Mouse (Mus musculus): Measurements from ENCODE around the gene Polr3gl.

Gene Polr3gl

DNA sequence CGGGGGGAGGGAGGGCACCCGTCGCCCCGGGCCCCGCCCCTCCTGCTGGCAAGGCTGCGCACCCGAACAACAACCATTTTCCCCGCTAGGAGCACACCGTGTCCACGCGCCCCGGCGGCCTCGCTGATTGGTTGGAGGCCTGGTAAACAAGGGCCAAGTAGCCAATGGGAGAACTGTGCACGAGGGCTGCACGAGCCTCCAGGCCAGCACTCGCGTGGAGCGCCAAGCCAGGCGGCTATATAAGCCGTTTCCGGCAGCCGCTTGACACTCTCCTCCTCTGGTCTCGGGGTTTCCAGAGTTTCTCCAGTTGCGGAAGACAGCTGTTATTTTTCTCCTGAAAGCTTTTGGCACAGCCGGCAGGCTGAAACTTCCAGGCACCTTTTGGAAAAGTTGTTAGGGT, 36.3 kb downstream of the Polr3gl start, which contains the start of gene Txnip:
Gene Txnip, plus strand, starts transcription at position 264 of the 400 bp plus-strand sequence.
- DNase-seq (ENCODE audit: low spot score) = peak; percentile 89

DNA sequence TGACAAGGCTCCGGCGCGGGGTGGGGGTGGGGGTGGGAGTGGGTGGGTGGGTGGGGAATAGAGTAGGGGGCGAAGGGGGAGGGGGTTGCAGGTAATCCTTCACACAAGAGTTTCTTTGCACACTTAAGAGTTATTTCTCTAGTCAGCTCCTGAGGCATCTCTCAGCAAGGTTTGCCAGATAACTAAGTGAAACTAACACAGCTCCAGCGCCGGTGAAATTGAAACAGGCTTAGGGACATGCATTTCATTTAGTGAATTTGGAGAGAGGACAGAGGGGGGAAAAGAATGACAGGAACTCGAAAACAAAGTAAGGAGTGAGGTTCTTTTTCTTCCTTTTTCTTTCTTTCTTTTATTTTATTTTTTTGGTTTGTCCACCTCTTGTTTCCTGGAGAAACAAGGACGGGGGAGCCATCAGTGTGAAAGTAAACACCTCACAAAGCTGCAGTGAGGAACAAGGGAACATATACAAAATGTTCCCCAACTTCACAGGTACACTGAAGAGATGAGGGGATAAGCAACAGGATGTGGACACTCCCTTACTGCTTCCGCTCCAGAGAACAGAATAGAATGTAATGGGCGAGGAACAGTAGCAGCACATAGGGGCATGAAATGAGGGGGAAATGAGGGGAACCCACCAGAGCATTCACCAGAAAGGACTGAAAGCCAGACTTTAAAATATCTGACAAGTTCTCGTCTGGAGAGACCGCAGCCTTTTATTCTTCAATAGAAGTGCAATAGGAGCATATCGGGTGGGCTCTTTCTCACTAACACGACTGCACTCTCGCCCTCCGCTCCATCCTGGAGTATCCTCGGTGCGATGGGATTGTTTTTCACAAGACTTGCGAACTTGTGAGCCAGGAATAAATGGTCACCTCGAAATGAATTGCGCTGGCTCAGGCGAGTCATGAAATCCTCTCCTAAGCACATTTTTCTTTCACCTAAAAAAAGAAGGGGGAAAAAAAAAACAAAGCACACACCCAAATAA, 37.0 kb downstream of the Polr3gl start:
- no peak for DNase-seq (ENCODE audit: low spot score)

DNA sequence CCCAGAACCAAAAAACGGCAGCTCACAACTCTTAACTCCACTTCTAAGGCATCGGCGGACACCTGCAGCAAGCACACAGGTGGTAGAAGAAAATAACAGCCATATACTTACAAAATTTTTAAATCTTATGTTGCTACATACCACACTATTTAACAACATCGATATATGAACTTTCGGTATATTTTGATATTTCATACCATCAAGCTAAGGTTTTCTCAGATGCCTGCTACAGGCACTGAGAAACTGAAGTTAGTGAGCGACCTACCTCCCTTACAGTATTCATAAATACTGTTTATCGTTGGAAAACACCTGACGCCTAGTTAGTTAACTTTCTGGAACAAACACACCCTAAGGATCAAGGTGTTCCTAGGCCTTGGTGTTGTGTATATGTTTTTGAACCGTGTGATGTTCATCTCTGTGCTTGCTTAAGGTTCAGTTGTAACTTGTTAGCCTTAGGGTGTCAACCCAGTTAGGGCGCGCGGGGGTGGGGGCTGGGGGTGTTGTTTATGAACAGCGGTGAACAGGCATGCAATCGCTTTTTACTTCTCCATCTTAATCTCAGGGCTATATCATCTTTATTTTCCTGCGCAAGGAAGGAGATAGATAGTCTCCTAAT, 37.9 kb downstream of the Polr3gl start:
- no peak for DNase-seq (ENCODE audit: low spot score)

DNA sequence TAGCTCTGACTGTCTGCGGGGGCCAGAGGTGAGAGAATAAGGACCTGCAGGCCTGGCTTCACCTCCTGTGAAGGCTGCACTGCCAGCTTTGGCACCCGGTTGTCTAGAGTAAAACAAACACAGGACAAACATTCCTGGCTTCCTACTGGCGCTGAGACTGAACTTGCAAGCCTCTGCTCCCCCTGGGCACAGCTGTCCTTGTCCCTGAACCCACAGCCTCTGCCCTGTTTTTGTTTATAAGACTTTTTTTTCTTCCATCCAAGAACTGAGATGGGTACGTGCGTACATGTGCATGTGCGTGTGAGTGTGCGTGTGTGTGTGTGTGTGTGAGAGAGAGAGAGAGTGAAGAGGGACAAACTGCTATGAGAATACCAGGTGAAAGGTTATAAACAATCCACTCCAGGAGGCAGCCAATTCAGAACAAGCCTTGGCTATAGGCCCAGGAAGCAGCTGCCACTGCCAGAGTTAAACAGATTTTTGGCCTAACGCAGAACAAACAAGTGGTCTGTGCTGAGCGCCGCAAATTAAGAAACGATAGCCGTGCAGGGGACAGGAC, 38.9 kb downstream of the Polr3gl start:
- no peak for DNase-seq (ENCODE audit: low spot score)

DNA sequence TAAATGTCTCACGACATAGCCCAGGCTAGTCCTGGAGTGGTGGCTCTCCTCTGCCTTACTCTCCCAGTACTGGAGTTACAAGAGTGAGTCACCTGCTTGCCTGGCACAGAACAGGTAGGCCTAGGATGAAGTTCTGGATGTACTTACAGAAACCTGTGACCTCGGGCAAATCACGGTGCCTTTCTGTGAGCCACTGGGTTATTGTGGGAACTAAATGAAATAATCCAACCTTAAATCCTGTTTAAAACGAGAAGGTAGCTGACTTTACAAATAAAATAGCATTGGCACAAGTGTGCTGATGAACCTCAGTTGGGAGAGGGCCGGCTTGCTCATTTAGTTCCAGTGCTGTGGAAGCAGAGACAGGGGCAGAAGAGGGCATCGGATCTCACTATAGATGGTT, 39.7 kb downstream of the Polr3gl start:
- DNase-seq (ENCODE audit: low spot score) = no peak

DNA sequence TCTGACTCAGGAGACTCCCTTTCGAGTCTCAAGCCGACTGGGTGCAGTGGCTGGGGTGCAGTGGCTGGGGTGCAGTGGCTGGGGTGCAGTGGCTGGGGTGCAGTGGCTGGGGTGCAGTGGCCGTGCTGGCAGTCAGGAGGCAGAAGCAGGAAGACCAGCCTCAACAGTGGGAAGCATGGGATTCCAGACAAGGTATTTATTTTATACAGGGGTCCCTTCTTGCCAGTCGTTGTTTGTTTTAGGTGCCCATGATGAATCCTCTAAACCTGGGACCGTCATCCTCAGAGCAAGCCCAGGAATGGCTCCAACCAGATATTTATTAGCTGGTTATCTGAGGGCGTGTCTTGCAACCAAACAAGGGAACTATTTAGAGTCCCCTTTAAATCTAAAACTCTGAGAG, 40.4 kb downstream of the Polr3gl start:
- DNase-seq (ENCODE audit: low spot score) = no peak

DNA sequence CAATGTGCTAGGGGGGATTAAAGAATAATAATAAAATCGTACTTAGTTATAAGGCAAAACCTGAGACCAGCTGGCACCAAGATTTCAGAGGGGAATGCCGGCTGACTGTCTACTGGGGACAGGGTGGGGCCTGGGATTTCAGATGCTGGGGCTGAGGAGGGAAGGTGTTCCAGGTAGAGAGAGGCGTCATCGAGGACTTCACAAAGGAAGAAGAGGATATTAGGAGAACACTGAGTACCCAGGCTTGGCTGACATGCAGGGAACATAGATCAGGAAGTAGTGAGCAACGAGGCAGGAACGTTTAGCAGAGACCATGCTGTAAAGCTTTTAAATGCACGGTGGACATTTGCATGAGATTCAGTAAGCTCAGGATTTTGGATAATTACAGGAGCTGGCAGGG, 42.1 kb downstream of the Polr3gl start:
- no peak for DNase-seq (ENCODE audit: low spot score)

DNA sequence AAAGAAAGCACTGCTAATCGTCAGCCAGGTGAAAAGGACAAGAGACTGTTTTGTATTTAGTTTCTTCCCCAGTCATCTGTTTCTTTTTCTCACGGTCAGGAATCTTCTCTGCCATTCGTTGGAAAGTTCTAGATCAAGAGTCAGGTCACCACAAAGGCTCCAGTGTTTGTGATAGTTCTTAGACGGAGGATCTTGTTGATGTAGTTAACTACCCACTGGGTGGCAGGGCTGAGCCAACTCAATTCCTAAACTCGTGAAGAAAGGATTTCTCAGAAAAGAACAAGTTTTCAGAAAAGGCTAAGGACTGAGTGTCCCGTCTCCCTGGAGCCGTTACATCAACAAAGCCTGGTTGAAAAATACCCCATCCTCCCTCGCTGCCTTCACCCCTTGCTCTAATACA, 42.8 kb downstream of the Polr3gl start:
- no peak for DNase-seq (ENCODE audit: low spot score)

DNA sequence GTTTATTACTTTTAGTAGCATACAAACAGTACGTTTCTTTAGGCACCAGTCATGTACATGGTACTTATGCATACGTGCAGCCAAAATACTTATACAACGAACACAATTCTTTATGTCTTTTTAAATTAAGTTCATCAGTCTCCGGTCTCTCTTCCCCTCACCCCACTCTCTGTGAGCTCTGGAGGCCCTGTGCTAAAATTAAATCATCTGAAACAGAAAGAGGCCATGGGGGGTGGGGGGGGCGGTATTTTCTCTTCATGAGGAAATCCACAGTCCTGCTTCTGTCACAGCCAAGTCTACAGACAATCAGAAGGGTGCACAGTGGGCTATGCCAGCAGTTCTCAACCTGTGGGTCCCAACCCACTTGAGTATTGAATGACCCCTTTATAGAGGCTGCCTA, 44.6 kb downstream of the Polr3gl start:
- no peak for DNase-seq (ENCODE audit: low spot score)

DNA sequence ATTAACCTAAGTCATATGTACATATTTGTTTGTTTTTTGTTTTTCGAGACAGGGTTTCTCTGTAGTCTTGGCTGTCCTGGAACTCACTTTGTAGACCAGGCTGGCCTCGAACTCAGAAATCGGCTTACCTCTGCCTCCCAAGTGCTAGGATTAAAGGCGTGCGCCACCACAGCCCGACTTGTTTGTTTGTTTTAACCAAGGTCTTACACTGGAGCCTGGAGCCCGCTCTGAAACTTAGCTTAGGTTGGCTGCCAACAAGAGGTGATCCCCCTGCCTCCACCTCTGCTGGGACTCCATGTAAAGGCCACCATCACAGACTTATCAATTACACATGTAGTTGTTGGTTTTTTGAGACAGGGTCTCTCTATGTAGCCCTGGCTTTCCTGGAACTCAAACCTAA, 45.2 kb downstream of the Polr3gl start:
- no peak for DNase-seq (ENCODE audit: low spot score)

DNA sequence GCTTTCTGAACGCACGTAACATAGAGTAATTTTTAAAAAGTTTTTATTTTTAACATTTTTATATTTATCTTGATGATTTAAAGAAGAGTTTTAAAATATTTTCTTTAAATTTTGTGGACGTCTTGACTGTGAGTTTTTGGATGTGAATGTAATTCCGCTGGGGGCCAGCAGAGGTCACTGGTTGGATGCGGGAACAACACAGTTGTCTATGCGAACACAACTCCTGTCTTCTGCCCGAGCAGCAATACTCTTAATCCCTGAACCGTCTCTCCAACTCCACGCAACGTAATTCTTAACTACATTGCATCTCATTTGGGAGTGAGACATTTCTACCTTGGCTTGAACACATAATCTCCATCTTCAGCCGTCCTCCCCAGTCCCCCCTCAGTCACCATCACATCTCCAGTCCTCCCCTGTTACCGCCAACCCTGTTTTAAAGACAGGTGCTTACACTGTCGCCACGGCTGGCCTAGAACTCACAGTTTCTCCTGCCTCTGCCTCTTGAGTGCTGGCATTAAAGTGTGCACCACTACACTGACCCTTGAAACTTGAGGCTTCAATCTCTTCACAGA, 46.5 kb downstream of the Polr3gl start:
- DNase-seq (ENCODE audit: low spot score) = peak; percentile 64

DNA sequence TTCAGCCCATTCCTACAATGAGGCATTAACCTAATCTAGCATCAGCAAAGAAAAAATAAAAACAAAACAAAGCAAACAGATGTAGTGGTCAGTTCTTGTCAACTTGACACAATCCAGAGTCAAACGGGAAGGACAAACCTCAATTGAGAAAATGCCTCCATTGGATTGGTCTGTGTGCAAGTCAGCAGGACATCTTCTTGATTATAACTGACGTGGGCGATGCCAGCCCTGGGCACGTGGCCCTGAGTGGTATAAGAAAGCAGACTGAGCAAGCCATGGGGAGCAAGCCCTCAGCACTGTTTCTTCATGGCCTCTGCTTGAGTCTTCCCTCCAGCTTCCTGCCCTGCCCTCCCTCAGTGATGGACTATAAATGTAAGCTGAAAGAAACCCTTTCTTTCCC, 47.1 kb downstream of the Polr3gl start:
- no peak for DNase-seq (ENCODE audit: low spot score)

DNA sequence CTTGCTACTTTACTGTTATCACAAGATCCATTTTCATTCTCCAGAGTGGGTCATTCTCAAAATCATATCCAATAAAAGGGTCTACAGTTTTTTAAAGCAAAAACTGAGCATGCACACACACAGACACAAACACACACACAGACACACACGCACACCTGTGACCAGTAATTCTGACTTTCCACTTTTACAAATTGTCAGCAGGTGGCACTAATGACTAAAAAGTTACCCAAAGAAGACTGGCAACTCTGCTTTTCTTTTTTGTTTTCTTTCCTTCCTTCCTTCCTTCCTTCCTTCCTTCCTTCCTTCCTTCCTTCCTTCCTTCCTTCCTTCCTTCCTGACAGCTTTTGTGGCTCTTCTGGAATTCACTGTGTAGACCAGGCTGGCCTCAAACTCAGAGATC, 48.4 kb downstream of the Polr3gl start:
- no peak for DNase-seq (ENCODE audit: low spot score)

DNA sequence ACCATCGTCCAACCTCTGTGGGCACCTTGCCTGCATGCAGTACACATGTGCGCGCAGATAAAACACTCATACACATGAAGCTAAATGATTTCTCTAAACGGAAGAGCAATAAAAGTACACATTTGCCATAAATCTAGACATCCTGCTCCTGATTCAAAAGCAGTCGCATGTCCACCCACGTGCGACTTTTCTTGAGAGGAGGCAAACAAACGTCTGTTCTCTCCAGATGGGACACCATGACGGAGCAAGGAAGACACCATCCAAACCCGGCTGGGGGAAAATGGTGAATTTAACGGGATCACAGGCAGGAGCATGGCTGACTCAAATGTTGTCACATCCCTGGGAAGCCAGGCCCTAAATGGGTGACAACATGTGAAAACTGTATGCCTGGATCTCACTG, 50.6 kb downstream of the Polr3gl start:
- DNase-seq (ENCODE audit: low spot score) = no peak

DNA sequence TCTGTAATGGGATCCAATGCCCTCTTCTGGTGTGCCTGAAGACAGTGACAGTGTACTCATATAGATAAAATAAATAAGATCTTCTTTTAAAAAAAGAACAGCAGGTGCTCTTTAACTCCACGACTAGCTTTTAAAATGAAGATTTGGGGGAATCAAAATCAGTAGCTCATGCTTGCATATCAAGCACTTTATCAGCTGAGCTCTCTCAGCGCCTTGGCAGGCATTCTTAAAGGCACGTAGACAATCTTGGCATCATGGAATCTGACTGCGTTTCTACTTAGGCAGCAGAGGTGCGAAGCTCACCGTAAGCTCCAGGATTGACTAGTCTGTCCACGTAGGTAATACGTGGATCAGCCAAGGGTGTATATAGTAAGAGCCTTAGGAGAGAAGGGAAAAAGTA, 51.4 kb downstream of the Polr3gl start:
- no peak for DNase-seq (ENCODE audit: low spot score)

DNA sequence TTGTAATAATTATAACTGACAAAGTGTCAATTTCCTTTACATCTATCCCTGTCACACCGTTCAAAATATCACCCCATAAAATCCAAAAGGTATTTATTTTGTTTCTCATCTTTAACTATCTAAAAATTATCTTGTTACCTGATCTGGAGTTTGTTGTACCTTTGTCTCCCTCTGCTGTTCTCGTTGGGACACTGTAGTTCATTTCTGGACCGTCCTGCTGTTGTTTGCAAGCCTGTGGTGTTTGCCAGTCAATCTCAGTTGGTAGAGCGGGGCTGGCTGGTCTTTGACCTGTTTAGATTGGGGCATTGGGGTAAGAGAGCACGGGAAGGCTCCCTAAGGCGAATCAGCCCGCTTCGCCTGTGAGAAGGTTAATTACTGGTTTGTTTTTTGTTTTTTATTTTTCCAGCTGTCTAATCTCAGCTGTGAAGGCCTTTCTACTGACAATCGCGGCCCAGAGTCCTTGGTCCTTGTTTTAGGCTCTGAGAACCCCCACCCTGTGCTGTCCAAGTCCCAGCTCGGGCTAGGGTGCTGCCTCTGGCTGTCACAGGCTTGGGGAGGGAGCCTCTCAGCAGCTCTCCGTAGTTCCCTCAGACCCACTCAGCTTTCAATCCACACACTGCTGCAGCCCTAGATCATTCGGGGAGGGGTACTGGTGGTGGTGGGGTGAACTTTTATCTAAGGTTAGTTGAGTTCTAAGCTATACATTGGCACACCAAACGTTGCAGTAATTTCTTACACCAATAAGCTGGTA, 52.5 kb downstream of the Polr3gl start:
- no peak for DNase-seq (ENCODE audit: low spot score)

DNA sequence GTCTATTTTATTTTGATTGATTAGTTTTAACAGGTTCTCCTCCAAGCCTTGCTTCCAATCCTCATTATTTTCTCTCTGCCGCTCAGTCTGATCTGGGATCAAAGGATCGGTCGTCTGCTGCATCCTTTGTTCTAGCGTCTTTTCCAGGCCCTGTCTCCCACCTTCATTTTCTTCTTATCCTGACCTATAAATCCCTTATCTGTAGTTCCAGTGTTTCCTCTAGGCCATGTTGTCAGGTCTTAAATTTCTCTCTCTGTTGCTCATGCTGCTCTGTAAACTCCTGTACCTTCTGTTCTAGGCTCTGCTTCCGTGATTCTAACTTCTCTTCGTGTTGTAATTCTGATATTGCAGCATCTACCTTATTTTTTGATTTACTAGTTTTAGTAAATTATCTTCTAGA, 53.2 kb downstream of the Polr3gl start:
- DNase-seq (ENCODE audit: low spot score) = no peak

DNA sequence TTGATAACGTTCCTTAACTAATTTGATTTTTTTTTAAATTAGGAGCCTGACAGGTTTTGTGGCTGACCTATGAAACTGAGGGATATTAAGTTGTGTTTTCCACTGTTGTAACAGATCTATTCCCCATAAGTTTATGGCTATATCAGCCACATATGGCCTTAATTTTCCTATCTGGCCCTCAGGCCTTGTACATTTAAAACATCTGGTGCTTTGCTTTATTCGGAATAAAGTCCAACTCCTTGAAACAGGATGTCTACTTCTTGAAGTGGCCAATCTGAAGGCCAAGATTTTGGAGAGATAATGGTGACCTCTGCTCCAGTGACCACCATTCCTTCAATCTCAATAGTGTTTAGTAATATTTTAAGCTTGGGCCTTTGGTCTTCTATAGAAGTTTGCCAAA, 54.7 kb downstream of the Polr3gl start:
- DNase-seq (ENCODE audit: low spot score) = no peak

DNA sequence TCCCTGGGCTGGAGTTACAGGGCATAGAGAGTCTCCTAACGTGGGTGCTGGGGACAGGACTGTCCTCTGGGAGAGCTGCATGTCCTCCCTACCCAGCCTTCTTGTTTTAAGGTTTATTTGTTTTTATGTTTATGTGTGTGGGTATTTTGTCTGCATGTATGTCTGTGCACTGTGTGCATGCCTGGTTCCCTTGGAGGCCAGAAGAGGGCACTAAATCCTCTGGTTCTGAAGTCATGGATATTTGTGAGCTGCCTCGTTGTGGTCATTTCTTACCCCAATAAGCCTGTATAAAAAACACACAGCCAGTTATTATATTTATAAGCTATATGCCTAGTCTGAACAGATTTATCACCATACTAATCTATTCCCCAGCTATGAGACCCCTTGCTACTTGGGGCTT, 59.7 kb downstream of the Polr3gl start:
- DNase-seq (ENCODE audit: low spot score) = no peak

DNA sequence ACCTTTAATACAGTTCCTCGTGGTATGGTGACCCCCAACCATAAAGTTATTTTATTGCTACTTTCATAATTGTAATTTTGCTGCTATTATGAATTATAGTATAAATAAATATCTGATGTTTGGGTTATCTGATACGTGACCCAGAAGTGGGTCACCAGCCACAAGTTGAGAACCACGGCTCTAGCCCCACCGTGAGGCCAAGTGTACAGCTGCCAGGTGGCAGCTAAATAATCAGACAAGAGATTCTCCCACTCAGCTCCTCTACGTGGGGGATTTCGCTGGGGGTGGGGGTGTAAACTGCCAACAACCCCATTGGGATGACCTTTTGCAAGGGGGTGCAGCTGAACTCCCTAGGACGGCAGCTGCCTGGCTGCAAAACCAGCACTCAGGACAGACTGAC, 61.9 kb downstream of the Polr3gl start:
- DNase-seq (ENCODE audit: low spot score) = no peak

DNA sequence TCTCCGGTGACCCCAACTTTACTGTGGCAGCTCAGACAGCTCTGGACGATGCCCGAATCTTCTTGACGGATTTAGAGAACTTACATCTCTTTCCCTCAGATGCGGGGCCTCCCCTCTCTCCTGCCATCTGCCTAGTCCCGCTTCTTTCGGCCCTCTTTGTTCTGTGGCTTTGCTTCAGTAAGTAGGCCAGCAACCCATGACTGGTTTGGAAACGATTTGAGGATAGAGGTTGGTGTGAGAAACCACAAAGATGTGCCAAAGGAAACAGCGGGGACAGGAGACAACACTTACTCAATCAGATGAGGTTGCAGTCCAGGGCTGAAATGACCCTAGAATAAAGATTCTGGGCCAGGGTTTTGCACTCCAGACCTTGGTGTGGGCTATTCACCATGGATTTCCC, 65.5 kb downstream of the Polr3gl start:
- DNase-seq (ENCODE audit: low spot score) = no peak
